Mouse (Mus musculus): ENCODE measurements around the gene Vamp4.

DNA sequence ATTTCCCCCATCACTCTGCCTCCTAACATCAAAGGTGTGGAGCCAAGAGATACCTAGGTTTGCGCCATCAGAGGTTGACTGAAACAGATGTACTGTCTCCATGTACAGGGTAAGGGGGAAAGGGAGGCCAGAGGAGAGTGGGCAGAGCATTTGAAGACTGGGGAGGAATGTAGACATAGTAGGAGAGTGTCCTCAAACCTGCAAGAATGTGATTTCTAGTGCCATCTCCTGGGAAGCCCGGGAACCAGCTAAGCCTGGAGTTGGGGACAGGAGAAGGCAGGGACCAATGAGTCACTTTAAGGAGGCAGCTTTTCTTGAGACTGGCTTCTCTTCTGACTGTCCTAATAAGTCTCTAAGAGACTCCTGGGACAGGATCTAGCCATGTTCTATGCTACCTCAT is 40.7 kb upstream of the Vamp4 start:
- no peak for TF ChIP-seq POLR2A (IDR thresholded peaks at IDR 0.05; ENCODE audit: insufficient read depth, low read depth, low read length)
- no peak for TF ChIP-seq CTCF (IDR thresholded peaks at IDR 0.05; ENCODE audit: insufficient read depth, low read depth, low read length)
